Mouse (Mus musculus) gastrocnemius, adult 8-10 months (tissue): ENCODE measurements at regions not wholly inside any gene's neighbourhood (a gene's known extent, or its start where the extent isn't known, plus 50 kb on each side); places are given as distances from the start of the nearest gene placed in this dataset.

Source experiments
- DNase-seq, 2 experiments: peaks; one replicate each; pipeline ENCODE4 v3.0.0; 2022; ENCODE audit warnings: low spot score in 2 of 2

DNA sequence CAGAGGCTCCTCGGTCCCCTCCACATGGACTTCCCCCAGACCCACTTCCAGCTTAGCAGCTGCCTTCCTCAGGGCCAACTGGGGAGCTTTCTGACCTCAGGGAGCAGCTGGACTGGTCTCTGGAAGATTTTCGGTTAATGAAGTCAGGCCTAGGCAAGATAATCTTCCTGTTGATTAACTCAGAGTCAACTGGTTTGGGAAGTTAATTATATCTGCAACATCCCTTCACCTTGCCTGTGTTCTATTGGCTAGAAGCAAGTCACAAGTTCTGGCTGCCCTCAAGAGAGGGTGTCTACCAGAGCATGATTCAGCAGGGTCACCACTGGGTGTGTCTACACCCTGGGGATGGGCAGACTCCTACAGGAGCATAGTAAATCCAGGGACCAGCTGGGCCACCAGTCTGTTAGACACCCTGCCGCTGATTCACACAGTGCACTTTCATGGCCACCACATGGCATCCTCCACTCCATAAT, 53.9 kb upstream of the Maml3 start:
- no peak for DNase-seq

DNA sequence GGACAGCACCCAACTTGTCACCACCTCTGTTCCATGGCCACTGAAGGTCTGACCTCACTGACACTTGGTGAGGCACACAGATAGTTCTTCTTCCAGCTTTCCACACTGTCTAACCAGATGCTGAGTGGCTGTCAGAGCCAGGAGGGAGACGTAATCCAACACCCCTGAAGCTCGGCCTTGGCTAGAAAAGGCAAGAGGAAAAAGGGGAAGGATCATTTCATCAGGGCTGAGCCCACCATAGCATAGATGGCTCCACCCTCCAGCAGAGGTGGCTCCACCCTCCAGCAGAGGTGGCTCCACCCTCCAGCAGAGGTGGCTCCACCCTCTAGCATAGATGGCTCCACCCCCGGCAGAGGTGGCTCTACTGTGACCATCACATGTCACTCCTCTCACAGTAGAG, 56.8 kb upstream of the Maml3 start:
- no peak for DNase-seq

DNA sequence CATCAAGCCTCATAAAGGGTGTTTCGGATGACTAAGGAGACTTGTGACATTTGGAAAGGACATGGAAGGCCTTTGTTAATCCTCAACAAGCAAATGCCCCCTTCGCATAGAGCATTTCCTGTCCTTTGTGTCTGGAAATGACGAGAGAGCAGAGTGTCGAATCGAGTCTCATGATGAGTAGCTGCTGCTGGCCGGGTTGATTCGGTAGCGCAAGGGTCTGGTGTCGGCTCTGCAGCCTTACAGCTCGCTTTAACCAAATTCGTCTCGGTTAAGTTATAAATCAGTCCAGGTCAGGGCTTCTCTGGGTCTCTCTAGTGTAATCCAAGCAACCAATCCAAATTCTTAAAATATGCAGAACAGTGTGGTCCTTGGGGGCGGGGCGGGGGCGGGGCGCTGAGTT, 59.1 kb upstream of the Maml3 start:
- DNase-seq = no peak

DNA sequence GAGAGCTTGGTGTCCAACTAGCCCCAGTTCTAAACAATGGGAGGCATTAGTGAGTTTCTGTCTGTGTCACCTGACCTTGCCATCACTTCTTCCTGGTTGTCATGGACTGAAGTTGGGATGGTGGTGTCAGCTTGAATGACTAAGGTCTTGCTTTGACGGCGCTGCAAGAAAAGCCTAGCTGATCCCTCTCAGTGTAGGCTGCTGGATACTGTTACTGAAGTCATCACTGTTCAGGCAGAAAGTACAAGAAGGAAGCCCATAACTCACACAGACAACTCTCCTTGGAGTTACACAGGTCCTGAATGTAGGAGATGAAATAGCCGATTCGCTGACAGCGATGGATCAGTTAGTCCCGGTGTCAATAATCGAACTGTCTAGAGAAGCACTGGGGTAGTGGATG, 62.5 kb upstream of the Maml3 start:
- no peak for DNase-seq

DNA sequence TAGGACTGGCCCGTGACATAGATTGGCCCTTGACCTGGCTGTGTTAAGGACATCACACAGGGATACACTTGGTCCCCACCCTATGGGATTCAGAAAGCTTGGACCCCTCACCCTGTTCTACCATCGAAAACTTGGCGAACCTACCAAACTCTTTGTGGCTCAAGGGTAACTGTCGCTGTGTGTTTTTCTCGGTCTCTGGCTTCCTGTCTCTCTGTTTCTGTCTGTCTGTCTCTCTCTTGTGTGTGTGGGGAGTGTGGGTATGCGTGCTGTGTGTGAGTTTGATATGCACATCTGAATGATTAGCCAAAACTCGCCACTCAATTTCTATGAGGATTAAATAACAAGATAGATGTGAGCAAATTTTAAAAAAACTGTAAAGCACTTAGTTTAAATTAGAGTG, 66.0 kb upstream of the Maml3 start:
- no peak for DNase-seq

DNA sequence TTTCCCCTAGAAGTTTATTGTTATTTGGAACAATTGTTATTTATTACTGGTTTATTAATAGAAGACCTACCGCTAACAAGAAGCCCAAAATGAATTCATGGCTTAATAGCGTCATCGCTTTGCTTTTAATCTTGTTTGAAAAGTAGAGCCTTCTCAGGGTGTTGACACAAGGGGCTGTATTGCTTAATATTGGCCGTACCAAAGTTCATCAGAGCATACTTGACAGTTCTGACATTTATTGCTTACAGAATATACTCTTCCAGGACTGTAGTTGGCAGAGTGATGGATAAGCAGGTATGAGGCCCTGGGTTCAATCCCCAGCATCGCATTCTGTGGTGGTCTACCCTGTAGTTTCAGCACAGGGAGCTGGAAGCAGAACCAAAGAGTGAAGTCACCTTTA, 66.4 kb upstream of the Maml3 start:
- no peak for DNase-seq

DNA sequence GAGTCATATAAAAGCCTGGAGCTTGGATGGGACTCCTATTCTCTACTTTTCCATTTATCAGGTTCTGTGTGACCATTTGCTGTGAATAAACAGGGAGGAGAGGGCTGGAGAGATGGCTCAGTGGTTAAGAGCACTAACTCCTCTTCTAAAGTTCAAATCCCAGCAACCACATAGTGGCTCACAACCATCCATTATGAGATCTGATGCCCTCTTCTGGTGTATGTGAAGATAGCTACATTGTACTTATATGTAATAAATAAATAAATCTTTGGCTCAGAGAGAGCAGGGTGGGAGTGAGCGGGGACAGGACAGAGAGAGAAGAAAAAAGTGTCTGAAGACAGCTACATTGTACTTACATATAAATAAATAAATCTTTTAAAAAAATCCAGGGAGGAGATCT, 68.6 kb upstream of the Maml3 start:
- no peak for DNase-seq

DNA sequence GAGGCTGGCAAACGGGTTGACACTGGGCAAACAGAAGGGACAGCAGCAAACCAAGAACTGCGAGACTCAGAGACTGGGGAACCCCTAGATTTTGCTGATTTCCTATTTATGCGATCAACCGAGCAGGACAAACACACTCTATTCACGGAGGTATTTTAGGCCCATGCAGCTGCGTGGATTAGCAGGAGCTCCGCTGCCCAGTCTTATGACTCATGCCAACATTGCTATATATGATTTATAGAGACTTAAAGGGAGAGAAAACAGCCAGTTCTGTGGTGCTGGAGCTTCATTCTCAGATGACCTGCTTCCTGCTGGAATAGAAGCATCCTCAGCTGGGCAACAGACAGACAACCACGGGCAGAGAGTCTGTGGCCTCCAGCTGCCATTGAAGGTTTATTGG, 71.2 kb upstream of the Maml3 start:
- no peak for DNase-seq

DNA sequence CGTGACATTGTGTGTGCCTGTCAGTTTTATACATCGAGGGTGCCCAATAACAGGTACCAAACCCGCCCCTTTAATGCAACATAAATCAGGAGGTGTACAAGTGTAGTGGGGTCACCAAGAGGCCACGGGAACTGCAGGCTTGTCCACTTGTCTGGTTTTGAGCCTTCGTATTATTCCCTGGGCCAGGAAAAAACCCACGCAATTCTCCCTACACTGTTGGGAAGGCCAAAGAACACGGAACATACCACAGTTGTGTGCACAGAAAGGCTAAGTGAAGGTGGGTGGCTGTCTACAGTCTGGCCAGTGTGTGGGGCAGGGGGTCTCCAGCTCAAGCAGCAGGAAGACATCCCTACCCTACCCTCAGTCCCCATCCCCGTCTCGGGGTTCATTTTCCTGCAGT, 74.0 kb upstream of the Maml3 start:
- no peak for DNase-seq

DNA sequence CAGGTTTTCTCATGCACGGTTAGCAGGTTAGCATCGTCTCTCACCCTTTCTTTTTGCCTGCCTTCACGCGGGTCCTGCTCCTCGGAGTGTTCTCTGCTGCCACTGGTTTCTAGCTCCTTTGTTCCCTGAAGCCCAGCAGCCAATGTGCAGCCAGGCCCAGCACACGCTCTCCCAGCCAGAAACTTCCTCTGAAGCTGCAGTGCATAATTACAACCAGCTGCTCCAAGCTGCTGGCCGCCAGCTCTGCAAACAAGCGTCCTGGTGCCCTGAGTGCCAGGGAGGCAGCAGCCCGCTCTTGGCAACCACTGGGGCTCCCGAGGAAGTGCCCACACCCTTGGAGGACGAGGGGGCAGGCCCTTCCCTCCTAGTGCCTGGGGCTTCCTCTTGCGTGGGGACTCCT, 74.8 kb upstream of the Maml3 start:
- DNase-seq = peak; percentile 30 to 61

DNA sequence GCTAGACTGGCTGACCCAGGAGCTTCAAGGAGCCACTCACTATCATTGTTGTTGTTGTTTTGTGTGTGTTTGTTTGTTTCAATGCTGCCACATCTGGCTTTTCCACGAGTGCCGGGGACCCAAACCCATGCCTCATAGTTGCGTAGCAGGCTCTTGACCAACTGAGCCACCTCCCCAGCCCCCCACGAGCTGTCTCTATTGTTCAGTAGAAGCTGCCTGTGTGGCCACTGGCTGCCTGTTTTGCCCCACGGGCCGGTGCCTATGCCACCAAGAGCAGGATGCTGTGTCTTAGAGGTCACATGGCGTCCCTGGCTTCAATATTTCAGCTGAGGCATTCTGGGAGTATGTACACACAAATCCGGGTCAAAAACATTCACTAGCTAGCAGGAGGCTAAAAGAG, 75.4 kb upstream of the Maml3 start:
- DNase-seq = peak in 1 of 2 experiments; percentile 13

DNA sequence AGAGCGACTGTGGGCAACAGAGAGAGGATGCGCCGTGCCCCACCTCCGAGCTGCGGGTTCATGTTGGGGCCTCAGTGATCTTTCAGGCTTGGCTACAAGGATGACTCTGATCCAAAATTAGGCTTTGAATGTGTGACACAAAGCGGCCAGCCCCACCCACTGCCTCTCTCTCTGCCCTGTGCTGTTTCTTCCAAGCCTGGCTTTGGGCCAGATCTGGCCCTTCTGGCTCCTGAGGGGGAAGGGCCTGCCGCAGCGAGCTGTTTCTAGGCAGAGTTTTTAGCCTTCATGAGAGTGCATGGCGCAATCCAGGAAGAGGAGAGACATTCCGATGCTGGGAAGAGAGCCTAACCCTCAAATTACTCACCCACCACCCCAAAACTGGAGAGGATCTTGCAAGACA, 75.9 kb upstream of the Maml3 start:
- peak; percentile 69 to 74 for DNase-seq

DNA sequence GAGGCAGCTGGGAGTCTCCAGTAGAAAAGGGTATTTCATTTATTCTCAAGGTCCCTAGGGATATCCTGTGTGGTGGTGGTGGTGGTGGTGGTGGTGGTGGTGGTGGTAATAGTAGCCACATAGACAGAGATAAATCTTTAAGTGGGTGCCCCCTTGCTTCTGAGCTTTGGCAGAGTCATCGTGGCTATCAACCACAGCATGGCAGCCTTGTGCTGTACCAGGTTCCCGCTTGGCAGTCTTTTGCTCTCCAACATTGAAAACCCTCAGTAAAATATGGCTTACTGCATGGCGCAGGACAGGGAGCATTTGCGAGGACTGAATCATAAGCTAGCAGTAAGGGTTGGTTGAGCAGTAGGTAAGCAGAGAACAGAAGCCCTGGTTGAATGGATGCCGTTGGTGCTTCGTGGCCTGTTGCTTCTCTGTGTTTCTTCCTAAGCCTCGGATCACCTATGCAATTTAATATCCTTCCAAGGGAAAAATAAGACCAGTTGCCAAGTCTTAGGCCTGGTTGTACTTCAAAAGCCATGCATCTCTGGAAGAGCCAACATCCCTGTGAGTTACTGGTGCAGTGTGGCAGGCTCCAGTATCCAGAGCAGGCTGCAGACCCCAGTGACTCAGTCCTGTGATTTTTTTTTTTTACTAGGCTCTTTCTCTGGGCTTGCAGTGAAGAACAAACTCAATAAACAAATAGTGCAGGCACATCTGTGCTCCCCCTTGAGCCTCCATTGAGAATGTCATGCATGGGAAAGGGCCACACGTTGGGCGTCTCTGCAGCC, 76.6 kb upstream of the Maml3 start:
- DNase-seq = no peak

DNA sequence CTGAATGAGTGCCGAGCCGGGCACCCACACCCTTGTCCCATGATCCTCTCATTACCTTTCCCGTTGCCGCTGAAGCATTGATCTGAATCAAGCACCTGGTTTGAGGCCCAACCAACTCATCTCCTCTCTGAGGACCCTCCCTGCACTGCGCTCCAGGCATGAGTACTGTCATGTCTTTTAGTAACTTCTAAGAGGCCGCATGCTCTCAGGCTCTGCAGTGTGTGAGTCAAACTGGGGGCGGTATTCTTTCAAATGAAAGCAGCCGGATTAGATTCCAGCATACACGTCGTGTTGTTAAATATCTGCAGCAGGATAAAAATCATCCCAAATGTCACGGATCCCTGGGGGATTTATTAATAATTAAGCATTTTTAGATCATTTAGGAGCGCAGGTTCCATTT, 79.4 kb upstream of the Maml3 start:
- no peak for DNase-seq

DNA sequence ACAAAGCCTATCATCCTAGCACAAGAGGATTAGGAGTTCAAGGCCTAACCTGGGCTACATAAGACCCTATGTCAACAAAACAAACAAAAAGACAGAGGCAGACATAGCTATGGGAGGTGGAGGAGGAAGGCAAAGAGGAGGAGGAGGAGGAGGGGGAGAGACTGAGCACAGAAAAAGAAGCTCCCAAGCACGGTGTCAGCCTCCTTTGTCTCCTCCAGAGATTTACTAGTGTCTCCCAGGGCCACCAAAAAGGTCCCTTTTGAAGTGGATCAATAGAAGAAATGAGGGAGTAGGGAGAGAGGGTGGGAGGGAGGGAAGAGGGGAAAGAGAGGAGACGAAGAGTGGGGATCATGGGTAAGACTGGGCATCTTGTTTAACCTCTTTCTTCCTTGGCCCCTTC, 80.5 kb upstream of the Maml3 start:
- no peak for DNase-seq

DNA sequence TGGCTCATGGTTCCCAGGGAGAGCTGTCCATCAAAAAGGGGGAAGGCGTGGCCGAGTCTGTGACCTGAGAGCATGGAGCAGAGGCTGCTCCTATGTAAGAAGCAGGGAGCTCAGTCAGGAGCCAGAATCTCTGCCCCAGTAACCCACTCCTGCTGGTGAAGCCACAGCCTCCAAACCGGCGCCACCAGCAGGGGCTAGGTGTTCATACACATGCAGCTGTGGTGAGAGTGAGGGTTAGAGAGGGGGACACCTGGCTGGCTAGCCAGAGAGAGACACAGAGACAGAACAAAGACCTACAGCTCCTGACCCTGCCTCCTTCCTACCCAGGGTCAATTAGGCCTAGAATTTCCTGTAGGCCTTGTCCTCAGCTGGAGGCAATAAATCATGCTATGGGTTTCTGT, 80.7 kb upstream of the Foxo1 start:
- DNase-seq = no peak

DNA sequence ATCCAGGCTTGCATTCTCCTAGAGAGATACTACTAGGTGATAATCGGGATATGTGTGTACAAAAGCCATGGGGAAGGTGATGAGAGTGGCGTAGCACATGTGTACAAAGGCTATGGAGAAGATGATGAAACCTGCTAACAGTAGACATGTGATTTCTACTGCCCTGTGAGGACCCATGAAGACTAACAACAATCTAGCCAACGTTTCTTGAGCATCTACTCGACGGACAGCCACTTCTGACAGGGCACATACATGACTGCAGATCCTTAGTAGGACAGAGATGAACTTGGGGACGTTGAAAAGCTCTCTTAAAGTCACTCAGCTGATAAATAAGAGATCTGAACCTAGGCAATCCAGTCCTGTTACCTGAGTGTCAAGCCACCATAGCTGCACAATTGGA, 79.8 kb upstream of the Foxo1 start:
- DNase-seq = no peak

DNA sequence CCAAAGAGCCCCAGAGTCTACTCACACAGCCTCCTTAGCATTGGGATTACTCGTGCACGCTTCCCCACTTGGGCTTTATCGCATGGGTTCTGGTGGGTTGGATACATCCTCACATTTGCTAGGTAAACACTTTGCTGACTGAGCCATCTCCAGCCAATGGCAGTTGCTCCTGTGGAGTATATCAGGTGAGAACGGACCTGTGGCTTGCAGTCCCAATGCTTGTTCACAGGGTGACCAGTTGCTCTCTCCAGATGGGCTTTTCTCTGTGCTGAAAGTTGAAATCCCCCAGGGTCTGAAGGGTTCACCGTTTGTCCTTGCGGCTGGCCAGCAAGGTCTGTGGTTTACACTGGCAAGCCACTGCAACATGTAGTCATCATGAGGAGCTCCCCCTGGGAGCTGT, 79.1 kb upstream of the Foxo1 start:
- no peak for DNase-seq

DNA sequence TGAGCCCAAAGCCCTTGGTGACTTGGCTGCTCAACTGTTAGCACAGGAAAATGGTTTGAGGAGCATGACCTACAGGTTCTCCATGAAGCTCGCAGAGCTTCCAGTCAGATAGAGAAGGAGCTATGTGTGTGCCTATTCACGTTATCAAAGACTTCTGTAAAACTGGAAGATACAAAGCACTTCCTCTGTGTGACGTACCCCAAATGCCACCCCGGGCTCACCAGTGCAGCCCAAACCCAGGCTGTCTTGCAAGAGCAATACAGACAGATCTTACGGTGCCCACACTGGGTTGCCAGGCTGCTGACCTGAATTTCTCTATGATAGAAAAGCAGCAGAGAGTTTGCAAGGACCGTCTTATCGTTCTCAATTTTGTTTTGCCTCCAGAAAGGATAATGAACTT, 78.1 kb upstream of the Foxo1 start:
- no peak for DNase-seq

DNA sequence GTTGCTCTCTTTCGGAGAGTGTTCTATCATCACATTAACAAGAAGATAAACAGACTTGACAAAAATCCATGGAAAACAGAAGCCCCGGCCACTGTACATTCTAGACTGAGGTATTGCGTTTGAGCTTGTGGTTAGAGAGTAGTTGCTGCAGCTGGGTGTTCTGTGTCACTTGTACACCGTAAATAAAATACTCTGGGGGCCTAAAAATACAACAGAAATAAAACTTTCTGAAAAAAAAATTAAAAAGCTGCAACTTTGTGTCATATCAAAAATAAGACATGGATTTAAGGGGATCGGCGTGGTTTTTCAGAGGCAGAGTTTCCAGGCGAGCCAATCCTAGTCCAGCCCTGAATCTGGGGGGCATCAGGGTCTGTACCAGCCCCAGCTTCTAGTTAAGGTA, 75.1 kb upstream of the Foxo1 start:
- no peak for DNase-seq

DNA sequence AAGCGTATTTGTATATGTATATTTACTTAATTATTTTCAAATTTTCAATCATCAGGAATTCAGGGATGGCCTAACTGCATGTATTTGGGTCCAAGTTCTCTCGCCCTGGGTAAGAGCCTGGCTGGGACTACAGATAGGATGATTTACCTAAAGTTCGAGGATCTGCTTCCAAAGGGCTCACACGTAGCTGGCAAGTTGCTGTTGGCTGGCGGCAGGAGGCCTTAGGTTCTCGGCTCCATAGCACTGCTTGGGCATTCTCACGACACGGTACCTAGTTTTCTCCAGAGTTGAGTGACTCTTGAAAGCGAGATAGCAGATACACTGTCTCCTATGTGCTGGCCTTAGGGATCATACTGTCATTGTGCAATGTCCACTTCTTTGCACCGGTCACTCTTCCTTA, 73.9 kb upstream of the Foxo1 start:
- no peak for DNase-seq

DNA sequence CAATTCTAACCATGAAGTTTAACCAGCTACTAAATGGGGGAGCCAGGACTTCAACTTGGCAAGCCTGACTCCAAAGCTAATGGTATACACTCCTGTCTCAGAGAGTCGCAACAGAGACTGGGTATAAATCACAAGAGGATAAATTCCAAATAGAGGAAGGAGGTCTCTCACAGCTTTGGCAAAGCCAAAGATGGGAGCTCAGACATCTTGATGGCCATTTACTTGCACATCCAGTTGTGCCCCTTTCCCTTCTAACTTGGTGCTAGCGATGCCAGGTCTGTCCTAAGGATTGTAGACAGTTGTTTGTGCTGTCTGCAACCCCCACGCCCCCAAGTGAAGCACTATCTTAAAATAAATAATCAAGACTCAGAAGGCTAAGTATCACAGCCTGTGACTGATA, 72.7 kb upstream of the Foxo1 start:
- DNase-seq = no peak

DNA sequence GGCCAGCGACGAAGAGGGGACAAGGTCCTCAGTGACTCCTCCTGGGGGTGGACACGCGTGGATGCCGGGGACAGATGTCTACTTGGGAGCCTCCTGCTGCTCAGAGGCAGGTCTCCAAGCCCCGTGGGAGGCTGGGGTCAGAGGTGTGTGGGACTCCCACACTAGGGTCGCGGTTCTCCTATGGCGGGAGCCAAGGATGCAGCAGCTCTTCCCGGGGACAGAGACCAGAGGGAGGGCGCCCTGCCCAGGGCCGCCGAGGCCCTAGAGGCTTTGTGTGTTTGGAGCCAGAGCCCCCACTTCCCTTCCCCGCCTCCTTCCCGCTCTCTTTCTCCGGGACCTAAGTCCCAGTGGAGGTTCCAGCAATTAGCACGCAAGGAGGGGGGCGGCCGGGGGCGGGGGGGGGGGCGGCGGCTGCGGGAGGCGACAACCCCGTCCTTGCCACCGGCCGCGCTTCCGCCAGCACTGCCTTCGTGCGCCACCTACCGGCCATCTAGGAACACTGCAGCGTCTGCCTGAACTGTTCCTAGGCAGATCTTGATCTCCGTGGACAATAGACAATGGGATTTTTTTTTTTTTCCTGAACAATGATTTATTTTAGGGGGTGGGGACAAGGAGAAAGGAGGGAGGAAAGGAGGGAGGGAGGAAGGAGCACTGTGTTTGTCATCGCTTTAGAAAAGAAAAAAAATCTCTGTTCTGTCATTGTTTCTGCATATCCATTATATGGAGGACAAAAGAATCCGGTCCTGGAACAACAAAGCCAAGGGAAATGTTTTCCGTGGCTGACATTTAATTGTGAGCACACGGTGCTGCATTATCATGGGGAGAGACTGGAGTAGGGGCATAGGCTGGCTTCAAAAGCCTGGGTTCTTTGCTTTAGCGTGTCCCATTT, 71.8 kb upstream of the Foxo1 start:
- peak in 1 of 2 experiments; percentile 39 for DNase-seq
